Mouse (Mus musculus): Measurements from ENCODE around the gene Ssh3.

DNA sequence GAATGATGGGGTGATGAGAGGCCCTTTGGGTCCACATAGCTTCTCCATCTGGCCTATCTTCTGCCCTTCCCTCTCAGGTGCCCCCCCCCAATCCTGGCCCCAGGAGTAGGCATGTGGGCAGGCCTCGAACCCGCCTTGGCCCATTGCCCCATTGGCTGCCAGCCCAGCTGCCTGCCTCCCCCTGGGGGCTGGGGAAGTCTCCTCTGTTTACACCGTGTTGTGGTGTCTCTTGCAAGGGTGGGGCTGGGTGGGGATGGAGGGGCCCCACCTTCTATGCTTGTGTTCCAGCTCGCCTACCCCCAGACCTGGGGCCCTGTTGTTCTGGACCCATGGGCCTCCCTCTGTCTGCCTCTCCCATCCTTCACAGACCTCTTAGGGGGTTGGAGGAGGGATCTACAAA is 48.6 kb downstream of the Ssh3 start:
- TF ChIP-seq HCFC1 (IDR thresholded peaks at IDR 0.05; ENCODE audit: borderline replicate concordance, insufficient read depth, low read length) (no peak), MAFK (IDR thresholded peaks at IDR 0.05; ENCODE audit: insufficient read depth, low read depth, low read length) (no peak), CHD2 (IDR thresholded peaks at IDR 0.05; ENCODE audit: low read depth, low read length) (no peak)
